Mouse (Mus musculus) MEL (cell line): Measurements from ENCODE around the gene Efcab14.

Experiments
- CTCF ChIP-seq, 3 experiments: IDR thresholded peaks in 2 of 3; conservative IDR thresholded peaks in 1 of 3; 2 replicates each; pipeline ENCODE4 v1.5.1; 2011 to 2012; ENCODE audit warnings: low read length in 3 of 3, low read depth in 2 of 3, mild to moderate bottlenecking in 2 of 3, improper control_type of control experiment in 1 of 3, inconsistent platforms in 1 of 3, mixed read lengths in 1 of 3, moderate library complexity in 1 of 3; ENCODE audit not compliant: control insufficient read depth in 1 of 3, insufficient read depth in 1 of 3, poor library complexity in 1 of 3, severe bottlenecking in 1 of 3
- E2F4 ChIP-seq: IDR thresholded peaks from 2 replicates; pipeline ENCODE4 v1.6.1; 2011; ENCODE audit warnings: low read depth, low read length, improper control_type of control experiment, borderline replicate concordance
- EP300 ChIP-seq, 2 experiments: IDR thresholded peaks; 2 replicates each; pipeline ENCODE4 v1.6.1; 2011; ENCODE audit warnings: improper control_type of control experiment in 2 of 2, low read length in 2 of 2, low read depth in 1 of 2, mild to moderate bottlenecking in 1 of 2
- ETS1 ChIP-seq: IDR thresholded peaks from 2 replicates; pipeline ENCODE4 v1.6.1; 2012; ENCODE audit warnings: low read depth, mild to moderate bottlenecking, inconsistent platforms, low read length, improper control_type of control experiment, moderate library complexity
- GATA1 ChIP-seq: IDR thresholded peaks from 2 replicates; pipeline ENCODE4 v1.6.1; 2011; ENCODE audit warnings: low read depth, low read length, improper control_type of control experiment
- JUND ChIP-seq: IDR thresholded peaks from 2 replicates; pipeline ENCODE4 v1.6.1; 2011; ENCODE audit warnings: low read depth, mild to moderate bottlenecking, improper control_type of control experiment, low read length
- MAFK ChIP-seq: IDR thresholded peaks from 2 replicates; pipeline ENCODE4 v1.6.1; 2011; ENCODE audit warnings: low read depth, mild to moderate bottlenecking, low read length, improper control_type of control experiment, borderline replicate concordance
- NRF1 ChIP-seq: IDR thresholded peaks from 2 replicates; pipeline ENCODE4 v1.6.1; 2014; ENCODE audit warnings: low read depth, mild to moderate bottlenecking, inconsistent platforms, low read length, improper control_type of control experiment, moderate library complexity; ENCODE audit not compliant: poor library complexity, insufficient read depth, severe bottlenecking
- RAD21 ChIP-seq: IDR thresholded peaks from 2 replicates; pipeline ENCODE4 v1.6.1; 2011; ENCODE audit warnings: mild to moderate bottlenecking, low read depth, low read length, improper control_type of control experiment
- TBP ChIP-seq: IDR thresholded peaks from 2 replicates; pipeline ENCODE4 v1.8.0; 2011; ENCODE audit warnings: low read depth, low read length, improper control_type of control experiment
- USF1 ChIP-seq: IDR thresholded peaks from 2 replicates; pipeline ENCODE4 v1.6.1; 2014; ENCODE audit warnings: low read depth, mild to moderate bottlenecking, inconsistent platforms, low read length, improper control_type of control experiment, moderate library complexity
- ZKSCAN1 ChIP-seq: IDR thresholded peaks from 2 replicates; pipeline ENCODE4 v1.6.1; 2012; ENCODE audit warnings: low read depth, mild to moderate bottlenecking, inconsistent platforms, low read length, improper control_type of control experiment, moderate library complexity
- ZMIZ1 ChIP-seq: IDR thresholded peaks from 2 replicates; pipeline ENCODE4 v1.6.1; 2012; ENCODE audit warnings: low read depth, mild to moderate bottlenecking, inconsistent platforms, low read length, improper control_type of control experiment, moderate library complexity

DNA sequence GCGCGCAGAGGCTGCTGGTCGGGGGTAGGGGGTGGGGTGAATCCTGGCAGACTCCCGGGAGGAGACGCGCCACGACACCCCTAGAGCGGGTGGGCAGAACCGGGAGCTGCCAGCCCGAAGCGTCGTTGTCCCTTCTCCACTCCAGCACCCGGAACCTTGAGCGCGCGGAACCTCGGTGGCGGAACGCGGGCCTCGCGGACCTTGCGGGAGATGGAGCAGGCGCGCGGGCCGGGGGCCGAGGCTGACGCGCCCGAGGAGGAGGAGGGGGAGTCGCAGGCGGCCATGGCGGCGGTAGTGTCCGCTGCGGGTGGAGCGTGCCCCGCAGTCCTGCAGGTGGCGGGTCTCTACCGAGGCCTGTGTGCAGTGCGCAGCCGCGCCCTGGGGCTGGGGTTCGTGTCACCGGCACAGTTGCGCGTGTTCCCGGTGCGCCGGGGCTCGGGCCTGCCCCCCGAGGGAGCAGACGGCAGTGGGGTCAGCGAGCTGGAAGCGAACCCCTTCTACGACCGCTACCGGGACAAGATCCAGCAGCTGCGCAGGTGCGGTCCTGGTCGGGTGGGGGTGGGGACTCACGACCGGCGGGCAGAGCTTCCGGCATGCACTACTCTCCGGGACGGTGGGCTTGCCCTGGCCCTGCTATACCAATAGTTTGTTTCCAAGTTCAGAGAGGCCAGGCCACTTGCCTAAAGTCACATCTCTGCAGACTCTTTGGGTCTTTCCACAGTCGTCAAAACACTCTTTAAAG, 47.4 kb downstream of the Efcab14 start, which contains the start of gene Atpaf1:
- TF ChIP-seq CTCF (IDR thresholded peaks at IDR 0.05 in 2 of 3, conservative IDR thresholded peaks at IDR 0.05 in 1 of 3; ENCODE audit: control insufficient read depth in 1 of 3, insufficient read depth in 1 of 3, low read depth in 2 of 3, low read length in 3 of 3, poor library complexity in 1 of 3, severe bottlenecking in 1 of 3) (no peak), NRF1 (peak; percentile 68), USF1 (no peak), ZMIZ1 (no peak), E2F4 (peak; percentile 56; the same call in 1 of the 2 replicates), TBP (peak; percentile 63; the same call in 1 of the 2 replicates), RAD21 (no peak), ZKSCAN1 (no peak), EP300 (IDR thresholded peaks at IDR 0.05; ENCODE audit: low read depth in 1 of 2, low read length in 2 of 2) (peak in 1 of 2 experiments; percentile 11; a peak in 1 of 4 replicates), GATA1 (no peak), MAFK (no peak), JUND (no peak), ETS1 (0 out of 2 replicates have a peak, but pooled peaks have one; percentile 31)
